Mouse (Mus musculus): ENCODE measurements around the gene 2610301B20Rik.

- TF ChIP-seq CTCF (IDR thresholded peaks at IDR 0.05; ENCODE audit: low read depth, low read length), result no peak
- no peak for TF ChIP-seq POLR2A (IDR thresholded peaks at IDR 0.05; ENCODE audit: borderline replicate concordance, low read depth, low read length)
Observed at GRCm38 (mm10) chr4:10928158-10928557, 53.9 kb downstream of the 2610301B20Rik start.
